Mouse (Mus musculus) CH12.LX (cell line): Measurements from ENCODE around the gene 1700029P11Rik. TPM values are rescaled to one million over a fixed set of nuclear protein-coding genes. Genes with fewer than 3 reads are reported as not detected.

Experiments
- DNase-seq: peaks from one replicate; pipeline ENCODE4 v3.0.0-alpha.2; 2013; ENCODE audit errors: extremely low read depth
- H3K27ac ChIP-seq: 2 replicates; pipeline ENCODE4 v1.5.1; 2012; ENCODE audit warnings: low read depth, mild to moderate bottlenecking, control low read depth, moderate library complexity; ENCODE audit not compliant: insufficient read depth
- H3K27me3 ChIP-seq: replicated peaks from 2 replicates; pipeline ENCODE3; 2012; ENCODE audit warnings: inconsistent platforms
- H3K36me3 ChIP-seq, 2 experiments: replicated peaks in 1 of 2; 2 replicates each; pipeline versions ENCODE3 to v1.6.1; 2012; ENCODE audit warnings: inconsistent platforms in 1 of 2, low read length in 1 of 2, mild to moderate bottlenecking in 1 of 2, mixed read lengths in 1 of 2, moderate library complexity in 1 of 2; ENCODE audit not compliant: control insufficient read depth in 1 of 2, insufficient read depth in 1 of 2
- H3K4me1 ChIP-seq, 2 experiments: 2 replicates each; pipeline ENCODE4 v1.6.1; 2012; ENCODE audit warnings: inconsistent platforms in 1 of 2, moderate library complexity in 1 of 2; ENCODE audit not compliant: insufficient read depth in 2 of 2, control insufficient read depth in 1 of 2
- H3K4me2 ChIP-seq: 2 replicates; pipeline ENCODE4 v1.6.1; 2012; ENCODE audit warnings: low read depth, mild to moderate bottlenecking, control low read depth; ENCODE audit not compliant: poor library complexity, insufficient read depth, severe bottlenecking
- H3K4me3 ChIP-seq, 3 experiments: fragments of 150-350 bp in 1 of 3; sonication (generic) in 1 of 3; replicated peaks in 1 of 3; 2 replicates each; pipeline versions ENCODE3 to v1.5.1; 2011 to 2012; ENCODE audit warnings: low read depth in 2 of 3, low read length in 2 of 3, mild to moderate bottlenecking in 2 of 3, moderate library complexity in 2 of 3, control low read depth in 1 of 3, improper control_type of control experiment in 1 of 3, inconsistent platforms in 1 of 3, mixed read lengths in 1 of 3; ENCODE audit not compliant: poor library complexity in 1 of 3
- H3K79me2 ChIP-seq: replicated peaks from 2 replicates; pipeline ENCODE4 v1.6.1; 2012; ENCODE audit warnings: mild to moderate bottlenecking, moderate library complexity; ENCODE audit not compliant: control insufficient read depth, poor library complexity, insufficient read depth, severe bottlenecking; ENCODE audit errors: extremely low read depth
- H3K9ac ChIP-seq: 2 replicates; pipeline ENCODE4 v1.6.1; 2012; ENCODE audit warnings: low read depth, mild to moderate bottlenecking, control low read depth, moderate library complexity; ENCODE audit not compliant: insufficient read depth
- H3K9me3 ChIP-seq: replicated peaks from 2 replicates; pipeline ENCODE3; 2012; ENCODE audit warnings: low read length, inconsistent platforms, mixed read lengths
- BHLHE40 ChIP-seq: IDR thresholded peaks from 2 replicates; pipeline ENCODE4 v1.6.1; 2011; ENCODE audit warnings: mild to moderate bottlenecking, low read depth, low read length, improper control_type of control experiment
- ELF1 ChIP-seq: IDR thresholded peaks from 2 replicates; pipeline ENCODE4 v1.6.1; 2014; ENCODE audit warnings: low read depth, mild to moderate bottlenecking, inconsistent platforms, low read length, improper control_type of control experiment
- ETS1 ChIP-seq: conservative IDR thresholded peaks from 2 replicates; pipeline ENCODE4 v1.6.1; 2012; ENCODE audit warnings: low read depth, mild to moderate bottlenecking, inconsistent platforms, low read length, improper control_type of control experiment, moderate library complexity
- JUN ChIP-seq: IDR thresholded peaks from 2 replicates; pipeline ENCODE4 v1.6.1; 2011; ENCODE audit warnings: low read depth, mild to moderate bottlenecking, low read length, improper control_type of control experiment, moderate library complexity; ENCODE audit not compliant: insufficient read depth
- MEF2A ChIP-seq: IDR thresholded peaks from 2 replicates; pipeline ENCODE4 v1.6.1; 2014; ENCODE audit warnings: low read depth, mild to moderate bottlenecking, inconsistent platforms, low read length, improper control_type of control experiment, borderline replicate concordance
- MYC ChIP-seq: IDR thresholded peaks from 2 replicates; pipeline ENCODE4 v1.6.1; 2011; ENCODE audit warnings: low read depth, mild to moderate bottlenecking, improper control_type of control experiment, low read length
- NELFE ChIP-seq: IDR thresholded peaks from 2 replicates; pipeline ENCODE4 v1.6.1; 2011; ENCODE audit warnings: low read depth, low read length, improper control_type of control experiment
- PAX5 ChIP-seq: IDR thresholded peaks from 2 replicates; pipeline ENCODE4 v1.6.1; 2012; ENCODE audit warnings: low read length, inconsistent platforms, mixed read lengths
- POLR2AphosphoS2 ChIP-seq: IDR thresholded peaks from 2 replicates; pipeline ENCODE4 v1.6.1; 2011; ENCODE audit warnings: low read depth, low read length, improper control_type of control experiment
- RAD21 ChIP-seq: IDR thresholded peaks from 2 replicates; pipeline ENCODE4 v1.6.1; 2011; ENCODE audit warnings: low read depth, mild to moderate bottlenecking, low read length, improper control_type of control experiment, moderate library complexity
- RCOR1 ChIP-seq: conservative IDR thresholded peaks from 2 replicates; pipeline ENCODE4 v1.6.1; 2012; ENCODE audit warnings: low read depth, mild to moderate bottlenecking, inconsistent platforms, low read length, improper control_type of control experiment
- TBP ChIP-seq: conservative IDR thresholded peaks from 2 replicates; pipeline ENCODE4 v1.6.1; 2011; ENCODE audit warnings: low read depth, low read length, improper control_type of control experiment
- TCF12 ChIP-seq: IDR thresholded peaks from 2 replicates; pipeline ENCODE4 v1.6.1; 2014; ENCODE audit warnings: low read depth, mild to moderate bottlenecking, inconsistent platforms, low read length, improper control_type of control experiment
- UBTF ChIP-seq: IDR thresholded peaks from 2 replicates; pipeline ENCODE4 v1.6.1; 2012; ENCODE audit warnings: low read depth, mild to moderate bottlenecking, inconsistent platforms, low read length, improper control_type of control experiment, moderate library complexity
- USF1 ChIP-seq: IDR thresholded peaks from 2 replicates; pipeline ENCODE4 v1.6.1; 2014; ENCODE audit warnings: low read depth, mild to moderate bottlenecking, inconsistent platforms, low read length, improper control_type of control experiment
- USF2 ChIP-seq: conservative IDR thresholded peaks from 2 replicates; pipeline ENCODE4 v1.6.1; 2011; ENCODE audit warnings: low read depth, low read length, improper control_type of control experiment
- ZC3H11A ChIP-seq: IDR thresholded peaks from 2 replicates; pipeline ENCODE4 v1.6.1; 2012; ENCODE audit warnings: low read depth, mild to moderate bottlenecking, inconsistent platforms, low read length, improper control_type of control experiment
- dilution Hi-C: fragments of 300-500 bp; cut with MboI; formaldehyde crosslinking; loops from 2 replicates; pipeline ENCODE4 v1.14.3; 2020; ENCODE audit warnings: low sequenced_read_pairs; ENCODE audit not compliant: extremely low pct_unique_long_range_greater_than_20kb, extremely low pct_ligation_motif_present
- in situ Hi-C: fragments of 300-500 bp; cut with MboI; formaldehyde crosslinking; loops from 3 replicates; pipeline ENCODE4 v1.14.3; 2019; ENCODE audit warnings: low sequenced_read_pairs, low pct_ligation_motif_present, low pct_unique_long_range_greater_than_20kb, mixed read lengths
- polyA plus RNA-seq: library from polyadenylated mRNA; unstranded; fragments of >175 nt; gene quantifications from 2 replicates; pipeline ENCODE4 v1.2.1, GENCODE M21; 2012; ENCODE audit warnings: low read depth; ENCODE audit not compliant: insufficient read length
- total RNA-seq, 2 experiments: library from RNA; depleted of rRNA; stranded (reverse); fragments of 300-350 nt in 1 of 2; fragments of >200 nt in 1 of 2; gene quantifications; 2 replicates each; pipeline ENCODE4 v1.2.3; 2012 to 2014

Gene 1700029P11Rik
- total RNA-seq (2012; rRNA removed): not detected in 2 replicates
- not detected in 2 replicates for total RNA-seq (2014; rRNA removed)
- polyA plus RNA-seq: not detected in 2 replicates

- dilution Hi-C loops: no loop called here
Measured at GRCm38 (mm10) chr15:81980321-81980720, at the start of gene 1700029P11Rik. Gene 1700029P11Rik (plus strand): TSS chr15:81980540.

GRCm38 (mm10) chr15:81932951-81933470, 47.3 kb upstream of the 1700029P11Rik start:
- dilution Hi-C loops: no loop called here

More at GRCm38 (mm10) chr15:81980321-81980720, at the start of gene 1700029P11Rik:
- Histone ChIP-seq H3K4me2 (no peak within 1 kb of the TSS), H3K27me3 (no peaks in the 10 kb centered on the region), H3K9ac (no peak within 1 kb of the TSS), H3K36me3 (no peaks in the 10 kb centered on the region), H3K4me1 (peaks cover 0 to 8% of the 10 kb centered on the region in 2 experiments; a peak in 1 of 4 replicates), H3K4me3 (no peak within 1 kb of the TSS), H3K79me2 (no peaks in the 10 kb centered on the region), H3K9me3 (no peaks in the 10 kb centered on the region), H3K27ac (no peak within 1 kb of the TSS)
- in situ Hi-C loops: no loop called here
- TF ChIP-seq JUN: no peak
- TF ChIP-seq TCF12: no peak
- no peak for TF ChIP-seq POLR2AphosphoS2
- no peak for TF ChIP-seq PAX5
- TF ChIP-seq RAD21: no peak
- no peak for TF ChIP-seq MYC
- TF ChIP-seq TBP: no peak
- TF ChIP-seq ZC3H11A: no peak
- no peak for DNase-seq

More at GRCm38 (mm10) chr15:81932951-81933470, 47.3 kb upstream of the 1700029P11Rik start:
- Histone ChIP-seq H3K4me1 (peaks cover 15 to 52% of the 10 kb centered on the region in 2 experiments), H3K36me3 (no peaks in the 10 kb centered on the region), H3K4me3 (peak overlapping the region in 1 of 3 experiments; percentile 6), H3K9me3 (no peaks in the 10 kb centered on the region), H3K4me2 (no peak overlapping the region), H3K9ac (no peak overlapping the region), H3K27ac (peak overlapping the region; percentile 14; the same call in 1 of the 2 replicates), H3K27me3 (no peaks in the 10 kb centered on the region), H3K79me2 (no peaks in the 10 kb centered on the region)
- TF ChIP-seq ELF1 (peak; percentile 28; the same call in 1 of the 2 replicates), TCF12 (0 out of 2 replicates have a peak, but pooled peaks have one; percentile 8), USF1 (no peak), BHLHE40 (no peak), ETS1 (no peak), UBTF (no peak), NELFE (no peak), MEF2A (no peak), POLR2AphosphoS2 (no peak), RCOR1 (no peak), TBP (no peak), USF2 (no peak), PAX5 (no peak)
- in situ Hi-C loops: no loop called here
- no peak for DNase-seq
